Mouse (Mus musculus) embryonic facial prominence, embryonic 12.5 days (tissue): ENCODE results near the gene Zfp408. TPM values are rescaled to one million over a fixed set of nuclear protein-coding genes. Genes with fewer than 3 reads are reported as not detected.
A peak's percentile ranks its signal among the peaks of the same experiment; 100 is the strongest.

ENCODE experiments used
- ATAC-seq: fragments of 200-750 bp; cut with Nextera tagmentation; 2 replicates; pipeline ENCODE4 v1.8.0; 2017; ENCODE audit not compliant: insufficient number of reproducible peaks, insufficient read depth, low FRiP score, low TSS enrichment
- H3K27ac ChIP-seq: fragments of 300-500 bp; sonication (generic); 2 replicates; pipeline ENCODE4 v1.5.1; 2016; ENCODE audit warnings: mild to moderate bottlenecking
- H3K27me3 ChIP-seq: fragments of 300-500 bp; sonication (generic); 2 replicates; pipeline ENCODE4 v1.6.1; 2016; ENCODE audit warnings: mild to moderate bottlenecking, moderate library complexity
- H3K36me3 ChIP-seq: fragments of 300-500 bp; sonication (generic); 2 replicates; pipeline ENCODE4 v1.6.1; 2016; ENCODE audit warnings: mild to moderate bottlenecking
- H3K4me1 ChIP-seq: fragments of 300-500 bp; sonication (generic); 2 replicates; pipeline ENCODE4 v1.6.1; 2016
- H3K4me2 ChIP-seq: fragments of 300-500 bp; sonication (generic); replicated peaks from 2 replicates; pipeline ENCODE4 v1.6.1; 2016; ENCODE audit warnings: mild to moderate bottlenecking, moderate library complexity
- H3K4me3 ChIP-seq: fragments of 300-500 bp; sonication (generic); 2 replicates; pipeline ENCODE4 v1.5.1; 2016; ENCODE audit warnings: mild to moderate bottlenecking
- H3K9ac ChIP-seq: fragments of 300-500 bp; sonication (generic); 2 replicates; pipeline ENCODE4 v1.6.1; 2016; ENCODE audit warnings: mild to moderate bottlenecking, moderate library complexity
- H3K9me3 ChIP-seq: fragments of 300-500 bp; sonication (generic); 2 replicates; pipeline ENCODE4 v1.6.1; 2016; ENCODE audit warnings: mild to moderate bottlenecking, moderate library complexity
- WGBS: fragments of 180-500 bp; shearing (Covaris S2); methylation state at CpG from one replicate; pipeline ENCODE4 v1.1.7; 2016; 5-methylcytosine and 5-hydroxymethylcytosine counted together
- polyA plus RNA-seq: library from polyadenylated mRNA; unstranded; fragments of >200 nt; fragmentation: Nextera tagmentation; extraction: Ambion mirVana; gene quantifications from 2 replicates; pipeline ENCODE4 v1.2.1, GENCODE M21; 2016

Zfp408 gene
- polyA plus RNA-seq, 1 experiment from 2014 or later = 12.8 TPM

- Histone ChIP-seq H3K9ac (no peak overlapping the region), H3K4me2 (no peak overlapping the region), H3K9me3 (no peaks in the 10 kb centered on the region), H3K4me1 (no peaks in the 10 kb centered on the region), H3K27ac (no peak overlapping the region), H3K4me3 (no peak overlapping the region), H3K27me3 (no peaks in the 10 kb centered on the region), H3K36me3 (peaks cover 74% of the 10 kb centered on the region)
- no peak for ATAC-seq
- 89% methylated on average over 8 of the region's 8 CpGs for WGBS
Measured at GRCm38 (mm10) chr2:91669326-91669725, 19.7 kb upstream of the Zfp408 start.

DNA sequence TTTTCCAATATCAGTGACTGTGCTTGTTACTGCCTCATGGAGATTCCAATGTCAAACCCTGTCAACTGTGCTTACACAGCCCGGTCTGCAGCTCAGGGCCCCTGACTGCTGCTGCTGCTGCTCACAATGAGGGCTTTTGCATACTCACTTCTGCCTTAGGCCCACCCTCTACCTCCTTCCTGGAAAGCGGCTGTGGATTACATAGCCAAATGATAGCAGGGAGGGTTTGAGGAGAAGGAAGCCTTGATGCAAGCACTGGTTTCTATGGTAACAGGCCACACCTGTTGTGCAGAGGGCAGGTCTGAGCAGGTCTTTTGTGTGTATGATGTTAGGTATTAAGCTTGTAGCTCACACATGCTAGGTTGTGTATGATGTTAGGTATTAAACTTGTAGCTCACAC, 18.2 kb upstream of the Zfp408 start:
- H3K36me3 ChIP-seq = peaks cover 79% of the 10 kb centered on the region
- no peaks in the 10 kb centered on the region for H3K27me3 ChIP-seq
- no peak for ATAC-seq

GRCm38 (mm10) chr2:91666386-91666910, 16.9 kb upstream of the Zfp408 start:
- 95% methylated on average over 6 of the region's 6 CpGs for WGBS
- Histone ChIP-seq H3K27ac (no peak overlapping the region), H3K27me3 (no peaks in the 10 kb centered on the region), H3K9me3 (no peaks in the 10 kb centered on the region), H3K4me3 (no peak overlapping the region), H3K4me2 (no peak overlapping the region), H3K4me1 (no peaks in the 10 kb centered on the region), H3K36me3 (peaks cover 83% of the 10 kb centered on the region), H3K9ac (no peak overlapping the region)
- no peak for ATAC-seq

More for the DNA sequence above, 18.2 kb upstream of the Zfp408 start:
- no peaks in the 10 kb centered on the region for H3K4me1 ChIP-seq
- H3K27ac ChIP-seq = no peak overlapping the region
- no peaks in the 10 kb centered on the region for H3K9me3 ChIP-seq
- no peak overlapping the region for H3K9ac ChIP-seq
- no peak overlapping the region for H3K4me2 ChIP-seq
- no peak overlapping the region for H3K4me3 ChIP-seq
- 74% methylated on average over 2 of the region's 2 CpGs for WGBS

DNA sequence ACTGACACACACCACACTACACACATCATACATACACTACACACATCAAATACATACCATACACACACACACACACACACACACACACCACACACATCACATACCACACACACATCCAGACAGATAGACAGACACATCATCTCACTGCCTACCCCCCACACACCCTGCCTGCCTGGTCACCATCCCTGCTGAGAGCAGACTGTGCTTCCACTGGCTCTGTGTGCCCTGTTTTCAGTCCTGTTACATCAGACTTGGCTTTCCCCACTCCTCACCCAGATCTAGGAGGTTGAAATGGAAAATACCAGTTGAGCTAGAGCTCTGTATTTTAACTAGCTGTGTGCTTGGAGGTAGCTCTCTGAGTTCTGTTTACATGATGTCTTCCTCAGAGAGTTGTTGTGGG, 15.2 kb upstream of the Zfp408 start:
- H3K4me2 ChIP-seq = no peak overlapping the region
- no peak overlapping the region for H3K27ac ChIP-seq
- no peak overlapping the region for H3K4me3 ChIP-seq
- no peaks in the 10 kb centered on the region for H3K9me3 ChIP-seq
- no peaks in the 10 kb centered on the region for H3K27me3 ChIP-seq
- H3K36me3 ChIP-seq = peaks cover 76% of the 10 kb centered on the region
- ATAC-seq = no peak
- no peaks in the 10 kb centered on the region for H3K4me1 ChIP-seq
- H3K9ac ChIP-seq = no peak overlapping the region

DNA sequence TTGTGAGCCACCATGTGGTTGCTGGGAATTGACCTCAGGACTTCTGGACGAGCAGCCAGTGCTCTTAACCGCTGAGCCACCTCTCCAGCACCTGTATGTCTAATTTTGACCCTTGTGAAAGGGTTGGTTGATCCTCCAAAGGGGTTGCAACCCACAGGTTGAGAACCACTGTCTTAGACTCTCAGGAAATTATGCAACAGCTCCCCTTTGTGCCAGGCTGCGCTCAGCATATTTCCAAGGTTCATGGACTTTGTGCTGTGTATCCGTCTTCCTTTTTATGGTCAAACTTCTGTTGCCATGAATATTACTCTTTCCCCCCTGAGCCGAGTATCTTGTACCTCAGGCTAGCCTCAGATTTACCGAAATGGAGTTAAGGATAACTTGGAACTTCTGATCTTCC, 11.4 kb upstream of the Zfp408 start:
- Histone ChIP-seq H3K27ac (no peak overlapping the region), H3K4me2 (no peak overlapping the region), H3K4me3 (no peak overlapping the region), H3K27me3 (no peaks in the 10 kb centered on the region), H3K9ac (no peak overlapping the region), H3K4me1 (no peaks in the 10 kb centered on the region), H3K9me3 (no peaks in the 10 kb centered on the region), H3K36me3 (peaks cover 79% of the 10 kb centered on the region)
- WGBS = 90% methylated on average over 6 of the region's 6 CpGs
- ATAC-seq = no peak

DNA sequence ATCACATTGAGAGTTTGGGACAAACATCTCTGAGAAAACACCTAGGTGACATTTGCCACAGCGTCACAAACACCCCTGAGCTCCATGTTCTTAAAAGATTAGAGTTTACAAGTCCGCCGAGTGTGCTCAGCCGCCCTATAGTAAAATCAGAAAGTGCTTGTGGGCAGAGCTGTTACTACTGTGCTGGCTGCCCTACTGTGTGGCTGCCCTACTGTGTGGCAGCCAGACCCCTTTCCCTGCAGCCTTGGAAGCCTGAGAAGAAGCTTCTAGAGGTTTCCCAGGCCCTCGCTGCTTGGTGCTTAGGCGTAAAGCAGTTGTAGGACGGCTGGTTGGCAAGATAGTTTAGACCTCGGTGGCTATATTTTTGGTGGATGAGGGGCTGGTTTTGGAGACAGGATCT, 10.1 kb upstream of the Zfp408 start:
- ATAC-seq = no peak
- Histone ChIP-seq H3K27me3 (no peaks in the 10 kb centered on the region), H3K9ac (no peak overlapping the region), H3K9me3 (no peaks in the 10 kb centered on the region), H3K4me1 (no peaks in the 10 kb centered on the region), H3K27ac (no peak overlapping the region), H3K4me3 (no peak overlapping the region), H3K36me3 (peaks cover 90% of the 10 kb centered on the region), H3K4me2 (no peak overlapping the region)
- WGBS = 97% methylated on average over 8 of the region's 8 CpGs

GRCm38 (mm10) chr2:91656774-91657173, 7.2 kb upstream of the Zfp408 start:
- H3K36me3 ChIP-seq = peaks cover 76% of the 10 kb centered on the region
- ATAC-seq = no peak
- 72% methylated on average over 8 of the region's 8 CpGs for WGBS

GRCm38 (mm10) chr2:91655827-91656226, 6.2 kb upstream of the Zfp408 start:
- no peak for ATAC-seq
- H3K27me3 ChIP-seq = no peaks in the 10 kb centered on the region
- no peak overlapping the region for H3K4me3 ChIP-seq
- no peaks in the 10 kb centered on the region for H3K9me3 ChIP-seq
- no peak overlapping the region for H3K27ac ChIP-seq
- H3K9ac ChIP-seq = no peak overlapping the region
- no peak overlapping the region for H3K4me2 ChIP-seq
- peaks cover 3% of the 10 kb centered on the region for H3K4me1 ChIP-seq
- WGBS = 66% methylated on average over 6 of the region's 6 CpGs
- peaks cover 66% of the 10 kb centered on the region for H3K36me3 ChIP-seq

More at GRCm38 (mm10) chr2:91656774-91657173, 7.2 kb upstream of the Zfp408 start:
- Histone ChIP-seq H3K4me2 (no peak overlapping the region), H3K4me1 (no peaks in the 10 kb centered on the region), H3K9ac (no peak overlapping the region), H3K9me3 (no peaks in the 10 kb centered on the region), H3K27me3 (no peaks in the 10 kb centered on the region), H3K27ac (no peak overlapping the region), H3K4me3 (no peak overlapping the region)

- no peaks in the 10 kb centered on the region for H3K9me3 ChIP-seq
- H3K36me3 ChIP-seq = peaks cover 66% of the 10 kb centered on the region
- ATAC-seq = no peak
- H3K4me3 ChIP-seq = no peak overlapping the region
- no peak overlapping the region for H3K4me2 ChIP-seq
- WGBS = 91% methylated on average over 5 of the region's 5 CpGs
- peaks cover 7% of the 10 kb centered on the region for H3K4me1 ChIP-seq
- no peak overlapping the region for H3K27ac ChIP-seq
- no peaks in the 10 kb centered on the region for H3K27me3 ChIP-seq
- H3K9ac ChIP-seq = no peak overlapping the region
Measured at GRCm38 (mm10) chr2:91655388-91655787, 5.8 kb upstream of the Zfp408 start.

DNA sequence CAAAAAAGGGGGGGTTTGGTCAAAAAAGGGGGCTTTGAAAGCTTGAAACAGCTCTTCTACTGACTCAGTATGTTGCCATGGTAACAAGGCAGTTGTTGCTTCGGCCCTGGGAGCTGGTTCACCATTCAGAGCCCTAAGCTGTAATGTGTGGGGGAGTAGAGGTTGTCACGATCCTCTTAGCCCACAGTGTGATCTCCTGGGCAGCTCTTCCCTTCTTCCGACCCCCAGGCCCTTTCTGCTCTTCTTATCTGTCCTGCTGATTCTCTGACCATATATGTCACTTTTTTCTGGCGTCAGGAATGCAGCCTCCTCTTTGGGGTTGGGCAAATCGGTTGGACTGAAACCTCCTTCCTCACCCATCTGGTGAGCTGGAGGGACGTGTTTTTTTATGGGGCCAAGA, 3.3 kb upstream of the Zfp408 start:
- Histone ChIP-seq H3K27me3 (no peaks in the 10 kb centered on the region), H3K4me2 (no peak overlapping the region), H3K27ac (no peak overlapping the region), H3K4me3 (no peak overlapping the region), H3K4me1 (peaks cover 15% of the 10 kb centered on the region), H3K9ac (no peak overlapping the region), H3K36me3 (peaks cover 46% of the 10 kb centered on the region), H3K9me3 (no peaks in the 10 kb centered on the region)
- ATAC-seq = no peak
- 63% methylated on average over 6 of the region's 6 CpGs for WGBS

DNA sequence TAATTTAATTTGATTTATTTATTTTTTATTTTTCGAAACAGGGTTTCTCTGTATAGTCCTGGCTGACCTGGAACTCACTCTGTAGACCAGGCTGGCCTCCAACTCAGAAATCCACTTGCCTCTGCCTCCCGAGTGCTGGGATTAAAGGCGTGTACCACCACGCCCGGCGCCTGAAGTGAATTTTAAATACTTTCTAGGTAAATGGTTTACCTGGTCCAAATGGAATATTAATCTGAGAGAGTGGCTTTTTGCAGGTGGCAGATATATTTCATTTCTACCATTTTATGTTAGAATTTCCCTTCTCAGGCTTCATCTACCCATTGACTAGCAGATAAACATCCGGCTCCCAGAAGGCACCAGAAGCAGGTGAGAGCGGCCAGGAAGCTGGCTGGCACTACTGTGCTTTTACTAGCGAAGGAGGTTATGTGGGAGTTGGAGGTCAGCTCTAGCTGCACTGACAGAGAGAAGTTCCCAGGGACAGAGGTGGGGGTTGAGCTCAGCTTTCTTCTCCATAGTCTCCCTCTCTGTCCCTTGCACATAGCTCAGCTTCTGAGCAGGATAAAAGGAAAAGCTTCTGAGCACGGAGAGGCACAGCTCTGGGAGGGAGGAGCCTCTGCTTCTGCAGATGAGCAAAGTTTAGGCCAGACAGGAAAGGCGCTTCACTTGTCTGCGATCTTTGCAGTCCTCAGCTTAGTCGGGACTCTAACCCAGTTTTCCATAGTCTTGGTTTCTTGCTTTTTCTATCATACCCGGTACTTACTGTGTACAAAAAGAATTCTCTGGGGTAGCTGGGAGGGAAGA, 2.1 kb upstream of the Zfp408 start:
- no peaks in the 10 kb centered on the region for H3K9me3 ChIP-seq
- H3K36me3 ChIP-seq = peaks cover 46% of the 10 kb centered on the region
- H3K4me2 ChIP-seq = no peak overlapping the region
- H3K9ac ChIP-seq = no peak overlapping the region
- no peak overlapping the region for H3K4me3 ChIP-seq
- 88% methylated on average over 14 of the region's 14 CpGs for WGBS
- ATAC-seq = no peak
- H3K27ac ChIP-seq = no peak overlapping the region
- no peaks in the 10 kb centered on the region for H3K27me3 ChIP-seq
- H3K4me1 ChIP-seq = peaks cover 15% of the 10 kb centered on the region

GRCm38 (mm10) chr2:91650360-91650995, 887 bp upstream of the Zfp408 start:
- peaks cover 46% of the 10 kb centered on the region for H3K36me3 ChIP-seq

More at GRCm38 (mm10) chr2:91650360-91650995, 887 bp upstream of the Zfp408 start:
- H3K9ac ChIP-seq = peak overlapping the region; percentile 92
- H3K4me1 ChIP-seq = peaks cover 15% of the 10 kb centered on the region
- ATAC-seq = no peak
- no peaks in the 10 kb centered on the region for H3K27me3 ChIP-seq
- H3K27ac ChIP-seq = peak overlapping the region; percentile 88
- 10% methylated on average over 16 of the region's 16 CpGs for WGBS
- H3K4me2 ChIP-seq = peak overlapping the region; percentile 97
- H3K4me3 ChIP-seq = peak overlapping the region; percentile 90
- H3K9me3 ChIP-seq = no peaks in the 10 kb centered on the region
